Mouse (Mus musculus) lung, adult 2 months (tissue): ENCODE results near the gene Galns.

Source experiments
- CTCF ChIP-seq: fragments of 200-500 bp; IDR thresholded peaks from 2 replicates; pipeline ENCODE4 v1.5.1; 2011; ENCODE audit warnings: mild to moderate bottlenecking, low read length, control low read depth; ENCODE audit not compliant: insufficient read depth
- POLR2A ChIP-seq: fragments of 200-500 bp; IDR thresholded peaks from 2 replicates; pipeline ENCODE4 v1.6.1; 2011; ENCODE audit warnings: low read depth, mild to moderate bottlenecking, control low read depth, low read length, borderline replicate concordance; ENCODE audit errors: extremely low read depth

GRCm38 (mm10) chr8:122531312-122531711 lies 80.0 kb downstream of the Galns start:
- TF ChIP-seq CTCF (no peak), POLR2A (no peak)
